Mouse (Mus musculus): ENCODE results near the gene Haus3. TPM values are rescaled to one million over a fixed set of nuclear protein-coding genes. Genes with fewer than 3 reads are reported as not detected.
A peak's percentile ranks its signal among the peaks of the same experiment; 100 is the strongest.

Haus3 gene
- polyA plus RNA-seq, 1 experiment from 2014 or later = 37.0 TPM

GRCm38 (mm10) chr5:34197243-34197642, 27.9 kb upstream of the Haus3 start:
- no peak for ATAC-seq (ENCODE audit: low FRiP score, low read depth)
- Histone ChIP-seq H3K36me3 (no peaks in the 10 kb centered on the region), H3K4me3 (no peak overlapping the region)

GRCm38 (mm10) chr5:34196423-34196822, 27.1 kb upstream of the Haus3 start:
- H3K4me1 ChIP-seq = no peaks in the 10 kb centered on the region

More at GRCm38 (mm10) chr5:34197243-34197642, 27.9 kb upstream of the Haus3 start:
- Histone ChIP-seq H3K9ac (replicated peaks) (no peak overlapping the region), H3K27me3 (no peaks in the 10 kb centered on the region), H3K9me3 (no peaks in the 10 kb centered on the region), H3K4me2 (replicated peaks) (no peak overlapping the region), H3K27ac (replicated peaks) (no peak overlapping the region), H3K4me1 (no peaks in the 10 kb centered on the region)
- WGBS = 80% methylated on average over 4 of the region's 4 CpGs

GRCm38 (mm10) chr5:34195786-34196185, 26.5 kb upstream of the Haus3 start:
- WGBS = 93% methylated on average over 12 of the region's 12 CpGs

More at GRCm38 (mm10) chr5:34196423-34196822, 27.1 kb upstream of the Haus3 start:
- Histone ChIP-seq H3K27me3 (no peaks in the 10 kb centered on the region), H3K4me3 (no peak overlapping the region), H3K36me3 (no peaks in the 10 kb centered on the region), H3K9me3 (no peaks in the 10 kb centered on the region), H3K9ac (replicated peaks) (no peak overlapping the region), H3K4me2 (replicated peaks) (no peak overlapping the region), H3K27ac (replicated peaks) (no peak overlapping the region)
- WGBS = 83% methylated on average over 7 of the region's 7 CpGs
- ATAC-seq (ENCODE audit: low FRiP score, low read depth) = no peak

GRCm38 (mm10) chr5:34194975-34195662, 25.8 kb upstream of the Haus3 start:
- Histone ChIP-seq H3K36me3 (no peaks in the 10 kb centered on the region), H3K9me3 (no peaks in the 10 kb centered on the region), H3K27me3 (no peaks in the 10 kb centered on the region), H3K4me1 (no peaks in the 10 kb centered on the region), H3K9ac (replicated peaks) (no peak overlapping the region), H3K4me2 (replicated peaks) (no peak overlapping the region), H3K4me3 (no peak overlapping the region), H3K27ac (replicated peaks) (no peak overlapping the region)
- 79% methylated on average over 6 of the region's 6 CpGs for WGBS
- no peak for ATAC-seq (ENCODE audit: low FRiP score, low read depth)

More at GRCm38 (mm10) chr5:34195786-34196185, 26.5 kb upstream of the Haus3 start:
- ATAC-seq (ENCODE audit: low FRiP score, low read depth) = no peak
- no peaks in the 10 kb centered on the region for H3K4me1 ChIP-seq
- H3K27ac ChIP-seq (replicated peaks) = no peak overlapping the region
- no peak overlapping the region for H3K4me3 ChIP-seq
- H3K36me3 ChIP-seq = no peaks in the 10 kb centered on the region
- H3K4me2 ChIP-seq (replicated peaks) = no peak overlapping the region
- H3K9ac ChIP-seq (replicated peaks) = no peak overlapping the region
- H3K9me3 ChIP-seq = no peaks in the 10 kb centered on the region
- H3K27me3 ChIP-seq = no peaks in the 10 kb centered on the region

- 62% methylated on average over 1 of the region's 1 CpGs for WGBS
- no peak overlapping the region for H3K4me3 ChIP-seq
- H3K27me3 ChIP-seq = peaks cover 6% of the 10 kb centered on the region; the same call in 1 of the 2 replicates
- no peaks in the 10 kb centered on the region for H3K9me3 ChIP-seq
- H3K4me2 ChIP-seq (replicated peaks) = no peak overlapping the region
- H3K4me1 ChIP-seq = no peaks in the 10 kb centered on the region
- no peaks in the 10 kb centered on the region for H3K36me3 ChIP-seq
- no peak overlapping the region for H3K27ac ChIP-seq (replicated peaks)
- ATAC-seq (ENCODE audit: low FRiP score, low read depth) = no peak
- H3K9ac ChIP-seq (replicated peaks) = no peak overlapping the region
These were observed 25.1 kb upstream of the Haus3 start for GRCm38 (mm10) chr5:34194426-34194825.

GRCm38 (mm10) chr5:34191843-34192242, 22.5 kb upstream of the Haus3 start:
- Histone ChIP-seq H3K4me2 (replicated peaks) (no peak overlapping the region), H3K4me1 (peaks cover 7% of the 10 kb centered on the region), H3K36me3 (no peaks in the 10 kb centered on the region), H3K4me3 (no peak overlapping the region), H3K9ac (replicated peaks) (no peak overlapping the region), H3K9me3 (no peaks in the 10 kb centered on the region), H3K27me3 (peaks cover 10% of the 10 kb centered on the region), H3K27ac (replicated peaks) (no peak overlapping the region)
- WGBS = 77% methylated on average over 4 of the region's 4 CpGs
- no peak for ATAC-seq (ENCODE audit: low FRiP score, low read depth)

GRCm38 (mm10) chr5:34191021-34191420, 21.7 kb upstream of the Haus3 start:
- peaks cover 15% of the 10 kb centered on the region for H3K4me1 ChIP-seq
- WGBS = 55% methylated on average over 4 of the region's 4 CpGs
- no peak for ATAC-seq (ENCODE audit: low FRiP score, low read depth)
- H3K4me2 ChIP-seq (replicated peaks) = no peak overlapping the region
- no peak overlapping the region for H3K27ac ChIP-seq (replicated peaks)
- H3K4me3 ChIP-seq = no peak overlapping the region
- no peaks in the 10 kb centered on the region for H3K9me3 ChIP-seq
- no peak overlapping the region for H3K9ac ChIP-seq (replicated peaks)
- no peaks in the 10 kb centered on the region for H3K36me3 ChIP-seq
- peaks cover 10% of the 10 kb centered on the region for H3K27me3 ChIP-seq

GRCm38 (mm10) chr5:34189521-34189920, 20.2 kb upstream of the Haus3 start:
- no peak overlapping the region for H3K4me2 ChIP-seq (replicated peaks)
- no peaks in the 10 kb centered on the region for H3K9me3 ChIP-seq
- no peak overlapping the region for H3K27ac ChIP-seq (replicated peaks)
- no peak overlapping the region for H3K4me3 ChIP-seq
- ATAC-seq (ENCODE audit: low FRiP score, low read depth) = no peak
- no peak overlapping the region for H3K9ac ChIP-seq (replicated peaks)
- 67% methylated on average over 1 of the region's 1 CpGs for WGBS
- H3K27me3 ChIP-seq = peaks cover 10% of the 10 kb centered on the region
- no peaks in the 10 kb centered on the region for H3K36me3 ChIP-seq
- H3K4me1 ChIP-seq = peaks cover 30% of the 10 kb centered on the region

GRCm38 (mm10) chr5:34188856-34189255, 19.5 kb upstream of the Haus3 start:
- peak overlapping the region; percentile 88; the same call in 1 of the 2 replicates for H3K4me2 ChIP-seq (replicated peaks)
- peaks cover 10% of the 10 kb centered on the region for H3K27me3 ChIP-seq
- H3K4me3 ChIP-seq = peak overlapping the region; percentile 92; the same call in 1 of the 2 replicates
- no peaks in the 10 kb centered on the region for H3K36me3 ChIP-seq
- no peaks in the 10 kb centered on the region for H3K9me3 ChIP-seq
- no peak overlapping the region for H3K27ac ChIP-seq (replicated peaks)
- no peak for ATAC-seq (ENCODE audit: low FRiP score, low read depth)
- peaks cover 33% of the 10 kb centered on the region for H3K4me1 ChIP-seq
- peak overlapping the region; percentile 63; the same call in 1 of the 2 replicates for H3K9ac ChIP-seq (replicated peaks)
- 77% methylated on average over 2 of the region's 2 CpGs for WGBS

GRCm38 (mm10) chr5:34187601-34188316, 18.4 kb upstream of the Haus3 start, which contains the start of gene Mxd4:
Gene Mxd4 (minus strand): TSS chr5:34187720.
- H3K4me1 ChIP-seq = peaks cover 38% of the 10 kb centered on the region
- WGBS = under 1% methylated on average over 60 of the region's 60 CpGs

GRCm38 (mm10) chr5:34186961-34187391, 17.6 kb upstream of the Haus3 start:
- peak overlapping the region; percentile 92 for H3K4me3 ChIP-seq
- H3K4me1 ChIP-seq = peaks cover 38% of the 10 kb centered on the region
- WGBS = under 1% methylated on average over 43 of the region's 46 CpGs

More at GRCm38 (mm10) chr5:34187601-34188316, 18.4 kb upstream of the Haus3 start, which contains the start of gene Mxd4:
- Histone ChIP-seq H3K9me3 (no peaks in the 10 kb centered on the region), H3K4me2 (replicated peaks) (peak within 1 kb of the TSS; percentile 88), H3K27ac (replicated peaks) (peak within 1 kb of the TSS; percentile 90), H3K9ac (replicated peaks) (peak within 1 kb of the TSS; percentile 68), H3K4me3 (peak within 1 kb of the TSS; percentile 92), H3K36me3 (peaks cover 5% of the 10 kb centered on the region; the same call in 1 of the 2 replicates), H3K27me3 (peaks cover 10% of the 10 kb centered on the region)
- ATAC-seq (ENCODE audit: low FRiP score, low read depth) = peak; percentile 100

GRCm38 (mm10) chr5:34186391-34186790, 17.1 kb upstream of the Haus3 start:
- Histone ChIP-seq H3K4me2 (replicated peaks) (peak overlapping the region; percentile 88), H3K27me3 (peaks cover 10% of the 10 kb centered on the region), H3K4me1 (peaks cover 38% of the 10 kb centered on the region), H3K36me3 (peaks cover 16% of the 10 kb centered on the region; the same call in 1 of the 2 replicates), H3K9me3 (no peaks in the 10 kb centered on the region), H3K9ac (replicated peaks) (peak overlapping the region; percentile 68), H3K27ac (replicated peaks) (no peak overlapping the region), H3K4me3 (peak overlapping the region; percentile 92)
- ATAC-seq (ENCODE audit: low FRiP score, low read depth) = no peak
- 64% methylated on average over 2 of the region's 2 CpGs for WGBS

More at GRCm38 (mm10) chr5:34186961-34187391, 17.6 kb upstream of the Haus3 start:
- Histone ChIP-seq H3K36me3 (peaks cover 12% of the 10 kb centered on the region; the same call in 1 of the 2 replicates), H3K9ac (replicated peaks) (peak overlapping the region; percentile 68), H3K9me3 (no peaks in the 10 kb centered on the region), H3K4me2 (replicated peaks) (peak overlapping the region; percentile 88), H3K27me3 (peaks cover 10% of the 10 kb centered on the region), H3K27ac (replicated peaks) (peak overlapping the region; percentile 90)
- ATAC-seq (ENCODE audit: low FRiP score, low read depth) = peak; percentile 2
